Mouse (Mus musculus) liver, embryonic 14.5 days (tissue): ENCODE measurements around the gene Itpk1.

Source experiments
- CTCF ChIP-seq: IDR thresholded peaks from 2 replicates; pipeline ENCODE4 v1.5.1; 2016; ENCODE audit warnings: antibody characterized with exemption, low read depth, control low read depth
- EP300 ChIP-seq: IDR thresholded peaks from 2 replicates; pipeline ENCODE4 v1.6.1; 2016; ENCODE audit warnings: antibody characterized with exemption, low read depth

DNA sequence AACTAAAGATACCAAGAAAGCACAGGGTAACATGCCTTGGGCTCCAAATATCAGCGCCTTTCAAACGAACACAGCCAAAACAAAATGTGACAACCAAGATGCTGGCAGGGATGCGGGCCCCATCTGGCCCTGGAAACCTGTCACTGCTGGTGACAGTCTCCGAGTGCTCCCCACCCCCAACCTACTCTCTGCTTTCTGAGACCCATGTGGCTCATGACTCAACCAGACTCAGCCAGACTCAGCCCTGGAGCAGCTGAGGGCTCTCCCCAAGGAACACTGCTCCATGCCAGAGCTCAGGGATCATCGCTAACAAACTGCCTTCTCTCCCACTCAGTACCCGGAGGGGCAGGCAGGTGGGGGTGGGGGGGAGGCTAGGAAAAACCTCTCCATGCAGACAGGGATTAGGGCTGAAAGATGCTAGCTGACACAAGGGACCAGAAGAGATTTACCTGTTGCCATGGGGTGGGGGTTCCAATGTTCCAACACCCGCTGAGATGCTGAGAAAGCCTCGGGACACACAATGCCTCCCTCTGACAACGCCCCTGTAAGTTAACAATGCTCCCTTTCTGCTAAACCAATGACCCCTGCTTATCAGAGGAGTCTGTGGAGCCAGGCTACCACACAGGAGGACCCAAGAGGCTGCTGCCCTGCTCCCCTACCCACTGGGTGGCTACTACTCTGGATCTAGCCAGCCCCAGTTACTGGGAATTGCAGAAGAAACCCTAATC is 64.1 kb downstream of the Itpk1 start:
- TF ChIP-seq CTCF (no peak), EP300 (no peak)
